ENCODE assay signal across 8 mouse cellular contexts in the genomic region with DNA sequence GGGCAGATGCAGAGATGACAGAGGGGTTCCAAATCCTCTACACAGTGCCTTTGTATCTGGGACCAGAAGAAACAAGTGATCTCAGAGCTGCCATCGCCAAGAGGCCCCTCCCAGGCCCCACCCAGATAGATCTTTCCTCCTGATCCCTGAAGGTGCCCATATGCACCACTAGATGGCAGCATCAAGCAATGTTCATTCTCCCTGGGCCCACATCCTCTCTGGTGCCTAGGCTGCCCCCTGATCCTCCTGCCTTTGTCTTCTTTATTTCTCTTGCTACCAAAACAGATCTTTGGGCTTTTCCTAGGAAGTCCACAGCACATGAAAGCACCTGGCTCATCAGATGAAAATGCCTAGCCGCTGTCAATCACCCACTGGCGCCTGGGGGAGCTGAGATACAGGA. TPM values are rescaled to one million over a fixed set of nuclear protein-coding genes. Genes with fewer than 3 reads are reported as not detected.
A peak's percentile ranks its signal among the peaks of the same experiment; 100 is the strongest.
DNase-seq lines count a peak whose midpoint lies in the region; ATAC-seq and TF ChIP-seq lines count a peak whose summit lies in the region.

No protein-coding gene starts in this region.

- peak; percentile 97 for ATAC-seq in common myeloid progenitor, adult 5-6 weeks (replicated peaks; ENCODE audit: low read depth, poor library complexity, severe bottlenecking)
- peak; percentile 98 for ATAC-seq in megakaryocyte, adult 5-6 weeks (ENCODE audit: poor library complexity, severe bottlenecking)

- H3K4me3 ChIP-seq in left cerebral cortex, adult 2 months = no peak overlapping the region

- TF ChIP-seq CTCF in left cerebral cortex, adult 2 months (IDR thresholded peaks at IDR 0.05) = peak; percentile 86

- intact Hi-C loops in left cerebral cortex, adult 2 months (cut with DNase I) = loop anchor here (1.0 to 5.0 kb wide), 4 partner anchors 41 to 311 kb away; a partner anchor contains a TSS

- DNase-seq in ovary, adult 18-20 months (ENCODE audit: low spot score) = peak; percentile 45
- DNase-seq in ovary, postnatal 10 days (ENCODE audit: low spot score) = no peak
- DNase-seq in gastrocnemius, postnatal 10 days = peak; percentile 55
- peak; percentile 91 for DNase-seq in induced T-regulatory cell, adult 2 months (ENCODE audit: low read depth)
- peak; percentile 56 to 75 for DNase-seq in left cerebral cortex, adult 2 months (ENCODE audit: extremely low spot score in 1 of 2, low spot score in 2 of 2)
- DNase-seq in right cerebral cortex, adult 2 months (ENCODE audit: low spot score in 2 of 2) = peak; percentile 72 to 80

- peak overlapping the region; percentile 72 for H3K27ac ChIP-seq in left cerebral cortex, adult 2 months

RNA-seq across cellular contexts. Expression of a gene that starts 9.7 kb away (rescaled TPM):
- 0.41 and 0.58 TPM in 2 replicates for total RNA-seq in common myeloid progenitor, adult 5-6 weeks (2017)
- total RNA-seq in gastrocnemius, postnatal 10 days (2021) = 1 to 10 TPM; 1.9 to 2.6 TPM
- total RNA-seq in left cerebral cortex, adult 2 months (2021) = 1 to 10 TPM; 1.3 to 1.6 TPM
- not detected in 2 replicates for total RNA-seq in megakaryocyte, adult 5-6 weeks (2015)
- not detected in 2 replicates for total RNA-seq in megakaryocyte, adult 5-6 weeks (2017)

RNA-seq across cellular contexts. Expression of a gene that starts 24.8 kb away (rescaled TPM):
- 8.6 and 10.3 TPM in 2 replicates for total RNA-seq in common myeloid progenitor, adult 5-6 weeks (2017)
- 100 to 1,000 TPM in 1 of 2 experiments, 10 to 100 TPM in 1; 85.6 to 102 TPM for total RNA-seq in gastrocnemius, postnatal 10 days (2021)
- 10 to 100 TPM; 42.4 to 47.9 TPM for total RNA-seq in left cerebral cortex, adult 2 months (2021)
- total RNA-seq in megakaryocyte, adult 5-6 weeks (2015) = 15.5 and 17.8 TPM in 2 replicates
- total RNA-seq in megakaryocyte, adult 5-6 weeks (2017) = 13.5 and 19.3 TPM in 2 replicates

RNA-seq across cellular contexts. Expression of a gene that starts 45.6 kb away (rescaled TPM):
- not detected in 2 replicates for total RNA-seq in common myeloid progenitor, adult 5-6 weeks (2017)
- not detected for total RNA-seq in gastrocnemius, postnatal 10 days (2021)
- total RNA-seq in left cerebral cortex, adult 2 months (2021) = not detected
- not detected in 2 replicates for total RNA-seq in megakaryocyte, adult 5-6 weeks (2015)
- not detected in 2 replicates for total RNA-seq in megakaryocyte, adult 5-6 weeks (2017)
